Mouse (Mus musculus) hematopoietic stem cell, adult 5-6 weeks (primary cell): ENCODE data around the gene Gm266. TPM values are rescaled to one million over a fixed set of nuclear protein-coding genes. Genes with fewer than 3 reads are reported as not detected.
"Not testable (repeated sequence)": the region's sequence is repeated elsewhere in the genome, so short reads cannot be mapped to it uniquely, and the experiment has no call there.

Experiments used
- ATAC-seq, 2 experiments: fragments of 125-278 bp in 1 of 2; replicated peaks in 1 of 2; 2 replicates each; pipeline ENCODE4 v1.8.0; 2016 to 2017; ENCODE audit warnings: inconsistent platforms in 2 of 2, mild to moderate bottlenecking in 2 of 2, moderate number of reproducible peaks in 2 of 2, low read depth in 1 of 2, moderate TSS enrichment in 1 of 2; ENCODE audit not compliant: low FRiP score in 2 of 2, poor library complexity in 2 of 2, severe bottlenecking in 2 of 2, insufficient read depth in 1 of 2, low TSS enrichment in 1 of 2
- total RNA-seq: library from RNA; stranded (forward); fragments of 172-1452, 232-1000 nt; gene quantifications from 2 replicates; pipeline ENCODE4 v1.2.3, GENCODE M21; 2017

The Gm266 gene
- total RNA-seq, 1 experiment from 2014 or later = not detected

DNA sequence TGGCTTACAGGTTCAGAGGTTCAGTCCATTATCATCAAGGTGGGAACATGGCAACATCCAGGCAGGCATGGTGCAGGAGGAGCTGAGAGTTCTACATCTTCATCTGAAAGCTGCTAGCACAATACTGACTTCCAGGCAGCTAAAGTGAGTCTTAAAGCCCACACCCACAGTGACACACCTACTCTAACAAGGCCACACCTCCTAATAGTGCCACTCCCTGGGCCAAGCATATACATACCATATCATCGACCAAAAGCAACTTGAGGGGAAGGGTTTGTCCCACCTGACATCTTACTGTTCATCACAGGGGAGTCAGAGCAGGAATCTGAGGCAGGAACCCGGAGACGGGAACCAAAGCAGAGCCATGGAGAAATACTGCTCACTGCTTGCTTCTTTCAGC is 22.8 kb upstream of the Gm266 start:
- not testable (repeated sequence) for ATAC-seq

DNA sequence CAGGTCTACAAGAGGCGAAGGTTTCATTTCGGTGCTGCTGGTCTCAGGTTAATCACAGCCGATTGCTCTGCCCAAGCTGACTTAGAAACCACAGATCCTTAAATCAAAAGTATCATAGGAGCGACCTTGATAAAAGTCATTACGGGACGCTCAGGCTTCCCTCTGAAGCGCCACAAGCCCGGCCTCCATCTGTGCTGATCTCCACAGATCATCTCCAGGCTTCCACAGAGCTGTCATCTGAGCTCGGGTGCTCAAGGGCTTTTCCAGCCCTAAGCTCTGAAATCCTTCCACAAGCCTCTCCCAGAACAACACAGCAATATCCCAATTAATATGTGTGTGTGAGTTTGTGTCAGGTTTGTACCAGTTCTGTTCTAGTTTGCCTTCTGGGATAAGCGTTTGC is 22.3 kb upstream of the Gm266 start:
- ATAC-seq = no peak

DNA sequence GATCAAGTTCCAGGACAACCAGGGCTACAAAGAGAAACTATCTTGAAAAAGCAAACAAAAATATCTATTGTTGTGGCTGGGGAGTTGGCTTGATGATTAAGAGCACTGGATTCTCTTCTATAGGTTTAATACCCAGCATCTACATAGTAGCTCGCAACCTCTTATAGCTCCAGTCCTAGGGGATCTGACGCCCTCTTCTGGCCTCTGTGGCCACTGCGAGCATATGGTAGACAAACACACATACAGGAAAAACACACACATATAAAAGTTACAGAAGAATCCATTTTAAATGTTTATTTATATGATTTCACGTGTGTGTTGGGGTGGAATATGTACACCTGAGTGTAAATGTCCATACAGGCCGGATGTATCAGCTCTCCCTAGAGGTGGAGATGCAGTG is 21.4 kb upstream of the Gm266 start:
- no peak for ATAC-seq

DNA sequence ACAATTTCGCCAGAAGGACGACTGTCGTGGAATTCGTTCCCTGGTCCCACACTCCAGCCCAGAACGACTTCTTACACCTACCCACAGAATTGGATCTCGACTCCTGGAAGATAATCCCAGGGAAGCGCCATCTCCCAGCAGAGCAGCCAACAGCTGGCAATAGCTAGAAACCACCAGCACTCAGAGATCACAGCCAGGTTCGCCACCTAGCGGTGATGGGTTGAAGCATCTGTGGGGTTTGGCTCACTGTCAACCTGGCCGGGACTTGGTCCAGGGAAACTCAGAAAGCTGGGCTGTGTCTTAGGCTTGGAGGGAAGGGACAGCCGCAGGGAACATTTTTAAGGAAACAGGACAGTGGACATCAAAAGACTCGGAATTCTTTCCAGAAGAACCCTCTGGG is 19.3 kb upstream of the Gm266 start:
- peak; percentile 73 to 87 for ATAC-seq

DNA sequence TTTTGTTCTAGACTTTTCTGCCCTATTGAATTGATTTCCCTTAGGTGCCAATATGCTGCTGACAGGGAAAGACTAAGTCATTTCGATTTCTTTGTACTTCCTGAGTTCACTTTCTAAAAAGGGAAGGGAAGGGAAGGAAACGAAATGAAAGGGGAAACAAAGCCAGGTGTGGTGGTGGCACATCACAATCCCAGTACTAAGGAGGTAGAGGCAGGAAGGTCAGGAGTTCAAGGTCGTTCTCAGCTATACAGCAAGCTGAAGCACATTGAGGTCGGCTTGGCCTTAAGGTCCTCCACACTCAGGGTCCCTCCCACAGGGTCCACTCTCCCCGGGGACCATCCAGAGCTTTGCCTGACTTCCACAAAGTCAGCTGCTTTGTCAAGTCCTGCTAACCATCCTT is 17.9 kb upstream of the Gm266 start:
- no peak for ATAC-seq

DNA sequence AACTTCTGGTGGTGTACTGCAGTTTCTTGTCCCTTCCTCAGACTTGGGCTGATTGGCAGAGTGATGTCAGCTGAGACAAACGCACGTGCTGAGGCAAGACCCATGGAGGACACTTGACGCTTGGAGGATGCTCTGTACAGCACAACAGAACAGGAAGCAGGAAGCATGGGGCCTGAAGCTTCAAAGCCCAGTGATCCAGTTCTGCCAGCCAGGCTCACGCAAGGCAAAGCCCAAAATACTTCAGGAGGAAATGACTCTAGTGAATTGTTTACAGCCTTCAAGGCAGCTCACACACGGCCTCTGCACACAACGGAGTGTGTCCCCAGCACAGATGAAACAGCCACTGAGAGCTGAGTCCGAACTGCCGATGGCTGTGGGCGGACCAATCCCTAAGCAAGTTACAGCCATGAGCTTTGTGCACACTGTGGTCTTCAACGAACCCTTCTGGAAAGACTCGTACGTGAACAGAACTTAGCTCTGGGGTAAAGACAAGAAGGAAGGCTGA is 17.5 kb upstream of the Gm266 start:
- no peak for ATAC-seq

DNA sequence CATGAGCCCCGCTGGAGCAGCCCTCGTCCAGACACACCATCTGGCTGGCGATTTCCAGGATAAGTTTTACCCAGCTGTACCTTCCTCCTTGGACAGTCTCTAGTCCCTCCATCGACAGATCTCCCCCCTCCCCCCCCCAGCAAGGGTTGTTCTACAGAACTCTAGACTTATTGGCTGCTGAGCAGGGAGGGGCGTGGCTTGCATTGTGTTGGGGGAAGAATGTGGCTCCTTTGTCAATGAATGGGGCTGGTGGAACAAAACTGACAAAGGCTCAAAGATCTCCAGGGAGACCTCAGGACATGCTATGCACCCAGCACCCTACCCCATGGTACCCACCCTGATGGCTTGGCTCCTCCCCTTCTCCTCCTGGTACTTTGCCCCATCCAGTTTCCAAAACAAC is 15.1 kb upstream of the Gm266 start:
- ATAC-seq = no peak

DNA sequence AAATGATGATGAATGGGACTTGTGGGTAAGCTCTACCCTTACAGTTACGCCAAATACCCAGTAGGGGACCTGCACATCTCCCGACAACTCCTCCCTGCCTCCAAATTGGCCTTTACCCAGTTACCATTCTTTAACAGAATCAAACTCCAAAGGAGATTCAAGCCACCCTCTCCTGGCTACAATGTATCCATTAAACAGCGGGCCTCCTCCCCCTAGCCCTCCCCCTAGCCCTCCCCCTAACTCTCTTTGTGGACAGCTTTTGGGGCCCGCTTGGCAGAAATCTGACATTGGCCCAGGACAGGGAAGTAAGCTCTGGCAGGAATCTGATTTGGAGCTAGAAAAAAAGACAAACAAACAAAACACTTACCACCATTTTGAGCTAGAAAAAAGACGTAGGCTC is 14.0 kb upstream of the Gm266 start:
- no peak for ATAC-seq

DNA sequence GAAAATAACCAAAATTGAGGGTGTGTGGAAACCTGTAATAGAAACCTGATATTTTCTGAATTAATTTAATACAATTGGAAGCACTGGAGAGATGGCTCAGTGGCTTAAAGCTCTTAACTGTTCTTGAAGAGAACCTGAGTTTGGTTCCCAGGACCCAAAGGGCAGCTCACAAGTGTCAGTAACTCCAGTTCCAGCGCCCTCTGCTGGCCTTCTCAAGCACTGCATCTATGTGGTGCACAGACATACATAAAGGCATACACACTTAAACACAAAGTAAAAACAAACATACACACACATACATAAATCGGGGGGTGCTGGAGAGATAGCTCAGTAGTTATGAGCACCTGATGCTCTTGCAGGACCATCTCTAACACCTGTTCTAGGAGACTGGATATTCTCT is 11.5 kb upstream of the Gm266 start:
- ATAC-seq = no peak

DNA sequence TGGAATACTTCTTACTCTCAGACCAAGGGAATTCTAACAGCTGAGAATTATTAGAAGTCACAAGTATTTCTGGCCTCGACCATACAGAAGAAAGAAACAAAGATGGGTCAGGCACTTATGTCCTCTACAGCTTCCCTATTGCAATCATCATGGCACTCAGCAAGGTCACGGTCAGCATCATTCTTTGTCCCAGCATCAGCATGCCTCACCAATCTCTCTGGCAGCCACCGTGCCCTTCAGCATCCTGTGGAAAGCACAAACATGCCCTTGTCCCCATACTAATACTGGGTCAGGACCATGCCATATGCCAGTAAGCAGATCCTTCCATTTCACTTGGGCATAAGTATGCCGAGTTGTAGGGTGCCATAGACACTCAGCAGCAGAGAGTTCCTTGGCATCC is 9.3 kb upstream of the Gm266 start:
- ATAC-seq = no peak

DNA sequence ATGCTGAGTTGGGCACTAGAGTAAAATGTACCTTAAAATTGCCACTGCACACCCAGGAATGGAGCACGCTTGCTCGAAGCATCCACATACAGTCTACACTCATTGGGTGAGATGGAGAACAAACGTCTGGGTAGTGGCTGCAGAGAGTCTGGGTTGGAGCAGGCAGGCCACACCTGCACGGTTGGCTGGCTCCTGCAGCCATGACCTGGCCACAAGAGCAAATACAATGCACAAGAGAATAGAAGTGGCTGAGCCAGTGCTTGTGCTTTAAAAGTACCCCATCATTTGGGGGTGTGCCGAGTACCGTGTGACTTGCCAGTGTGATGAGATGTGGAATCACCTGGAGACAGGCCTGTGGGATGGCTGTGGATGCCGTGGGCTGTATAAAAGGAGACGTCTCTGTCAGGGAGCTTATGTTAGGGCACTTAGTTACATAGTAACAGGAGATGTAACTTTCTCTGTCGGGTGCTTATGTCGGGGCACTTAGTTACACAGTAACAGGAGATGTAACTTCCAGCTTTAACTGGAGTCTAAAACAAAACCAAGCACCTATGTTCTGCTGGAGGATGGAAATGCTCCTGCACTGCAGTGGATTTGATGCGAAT is 3.7 kb upstream of the Gm266 start:
- no peak for ATAC-seq

DNA sequence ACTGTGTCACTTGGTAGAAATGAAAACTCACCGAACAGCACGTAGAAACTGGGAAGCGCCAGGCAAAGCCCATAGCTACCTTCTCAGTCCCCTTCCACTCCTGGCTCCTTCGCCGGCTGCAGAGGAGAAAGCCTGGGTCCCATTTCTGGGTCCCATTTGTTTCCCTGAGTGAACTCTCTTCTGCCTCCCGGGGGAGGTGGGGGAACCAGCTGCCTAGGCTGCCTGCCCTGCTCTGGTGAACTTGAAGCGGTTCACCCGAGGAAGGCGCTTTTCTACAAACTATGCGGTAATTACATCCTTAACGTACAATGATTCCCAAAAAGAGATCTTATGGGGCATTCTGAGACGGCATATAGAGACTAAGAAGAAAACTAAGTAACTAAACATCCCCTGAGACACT is 832 bp upstream of the Gm266 start:
- peak in 1 of 2 experiments; percentile 4; a peak in 1 of 4 replicates for ATAC-seq

DNA sequence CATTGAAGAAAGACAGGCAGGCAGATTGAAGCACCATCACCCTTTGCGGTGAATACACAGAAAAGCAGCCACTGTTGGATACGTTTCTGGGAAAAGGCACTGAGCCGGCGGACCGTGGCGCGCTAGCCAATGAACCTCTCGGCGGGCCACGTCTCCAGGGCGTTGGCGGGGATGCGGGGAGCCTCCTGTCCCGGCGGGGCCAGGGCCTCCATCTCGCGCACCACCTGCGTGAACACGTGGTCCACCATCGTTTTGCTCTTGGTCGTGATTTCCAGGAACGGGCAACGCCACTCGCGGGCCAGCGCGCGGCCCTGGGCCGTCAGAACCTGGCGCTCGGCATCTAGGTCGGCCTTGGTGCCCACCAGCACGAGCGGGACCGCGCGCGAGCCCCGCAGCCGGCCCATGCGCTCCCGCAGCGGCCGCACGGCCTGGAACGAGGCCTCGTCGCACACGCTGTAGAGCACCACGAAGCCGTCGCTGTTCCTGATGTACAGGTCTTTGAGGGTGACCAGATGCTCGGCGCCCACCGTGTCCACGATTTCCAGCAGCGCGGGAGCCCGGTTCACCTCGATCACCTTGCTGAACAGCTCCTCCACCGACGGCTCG is 474 bp downstream of the Gm266 start:
- 0 out of 4 replicates have a peak, but pooled peaks of 1 of the 2 experiments have one; percentile 6 for ATAC-seq

DNA sequence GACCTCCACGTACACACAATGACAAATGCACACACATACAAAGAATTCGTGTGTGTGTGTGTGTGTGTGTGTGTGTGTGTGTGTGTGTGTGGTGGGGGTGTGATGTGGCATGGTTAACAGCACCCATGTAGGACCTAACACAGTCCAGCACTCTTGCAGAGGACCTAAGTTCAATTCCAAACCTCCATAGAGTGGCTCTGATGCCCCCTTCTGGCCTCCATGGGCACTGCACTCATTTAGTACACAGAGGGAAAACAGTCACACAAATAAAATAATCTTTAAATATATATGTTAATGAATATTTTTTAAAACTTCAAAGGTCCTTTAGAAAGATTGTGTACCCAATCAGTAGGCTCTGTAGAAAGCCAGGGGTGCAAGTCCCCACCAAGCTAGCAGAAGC is 5.7 kb downstream of the Gm266 start:
- ATAC-seq = no peak; a peak in 2 of 4 replicates

DNA sequence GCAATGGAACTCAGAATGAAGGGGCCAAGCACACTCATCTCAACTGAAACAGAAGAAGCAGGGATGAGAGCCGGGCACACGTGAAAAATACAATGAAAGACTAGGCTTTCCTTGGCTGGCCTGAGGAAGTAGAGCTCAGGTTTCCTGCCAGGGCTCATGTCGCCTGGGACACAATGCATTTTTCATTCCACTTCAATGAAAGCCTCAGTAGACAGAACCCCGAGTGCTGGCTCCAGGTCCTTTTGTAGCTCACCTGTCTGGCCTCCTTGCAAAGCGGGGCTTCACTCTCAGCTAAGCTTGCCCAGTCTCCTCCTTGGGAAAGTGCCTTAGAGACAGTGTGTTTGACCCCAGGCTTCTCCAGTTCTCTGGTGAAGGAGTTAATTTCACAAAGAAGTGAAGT is 6.7 kb downstream of the Gm266 start:
- no peak for ATAC-seq

DNA sequence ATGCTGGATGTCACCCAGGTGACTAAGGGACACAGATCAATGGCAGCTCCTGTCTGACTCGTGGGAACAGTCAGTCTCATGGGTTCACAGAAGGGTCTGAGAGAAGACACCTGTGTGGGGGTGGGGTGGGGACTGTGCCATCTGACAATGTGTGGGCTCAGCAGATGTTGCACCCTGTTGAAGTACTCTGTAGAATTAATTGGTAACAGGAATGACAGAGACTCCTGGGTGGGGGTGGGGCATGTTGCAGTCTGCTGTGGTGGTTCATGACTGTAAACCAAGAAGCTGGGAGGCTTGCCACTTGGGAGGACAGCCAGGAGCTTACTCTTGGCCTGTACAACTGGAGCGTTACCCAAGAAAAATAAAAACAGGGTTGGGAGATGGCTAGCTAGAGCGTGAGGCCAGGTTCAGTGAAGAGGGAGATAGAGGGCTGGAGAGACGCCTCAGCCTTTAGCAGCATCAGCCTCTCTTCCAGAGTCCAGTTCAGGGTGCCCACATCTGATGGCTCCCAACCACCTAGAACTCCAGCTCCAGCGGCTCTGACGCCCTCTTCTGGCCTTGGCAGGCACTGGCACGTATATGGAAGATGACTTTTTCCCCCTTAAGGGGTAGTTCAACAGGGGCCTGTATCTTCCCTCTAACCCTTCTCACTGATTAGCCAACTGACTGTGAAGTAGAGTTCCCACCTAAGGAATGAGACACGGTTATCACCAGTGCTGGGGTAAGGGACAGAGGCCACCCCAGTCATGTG is 10.6 kb downstream of the Gm266 start:
- ATAC-seq = no peak

DNA sequence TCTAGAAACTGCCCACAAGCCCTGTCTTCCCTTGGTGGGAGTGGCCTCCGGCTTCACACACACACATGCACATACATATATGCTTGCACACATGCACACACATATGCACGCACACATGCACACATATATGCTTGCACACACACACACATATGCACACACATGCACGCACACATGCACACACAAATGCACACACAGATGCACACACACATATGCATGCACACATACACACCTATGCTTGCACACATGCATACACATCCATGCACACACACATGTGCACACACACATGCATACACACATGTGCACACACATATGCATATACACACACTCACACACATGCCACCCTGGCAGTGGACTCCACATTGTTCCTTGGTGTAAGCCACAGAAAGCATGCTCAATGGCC is 11.2 kb downstream of the Gm266 start:
- ATAC-seq = no peak

DNA sequence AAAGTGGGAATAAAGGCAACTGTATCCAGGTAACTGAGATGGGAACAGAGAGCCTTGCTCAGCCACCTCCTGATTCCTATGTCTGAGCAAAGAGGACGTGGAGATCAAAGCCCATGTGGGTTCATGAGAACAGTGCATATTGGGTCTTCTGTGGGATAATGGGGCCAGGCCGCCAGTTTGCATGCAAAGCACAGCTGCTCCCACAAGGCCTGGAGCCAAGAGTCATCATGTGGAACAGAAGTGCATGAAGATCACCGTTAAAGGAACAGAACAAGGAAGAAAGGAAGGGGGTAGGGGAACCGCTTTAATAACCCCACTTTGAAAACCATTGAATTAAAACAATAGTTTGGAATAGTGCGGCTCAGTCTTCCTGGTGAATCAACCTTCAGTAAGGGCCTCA is 12.7 kb downstream of the Gm266 start:
- no peak for ATAC-seq
